Mouse (Mus musculus): ENCODE measurements around the gene Ybx2. TPM values are rescaled to one million over a fixed set of nuclear protein-coding genes. Genes with fewer than 3 reads are reported as not detected.

Gene Ybx2
- polyA plus RNA-seq, 1 experiment, result 55.2 TPM

- Histone ChIP-seq H3K4me1 (ENCODE audit: control insufficient read depth, insufficient read depth, low read length) (no peaks in the 10 kb centered on the region), H3K27me3 (ENCODE audit: control insufficient read depth, insufficient read depth, low read length, poor library complexity, severe bottlenecking) (no peaks in the 10 kb centered on the region), H3K27ac (ENCODE audit: insufficient read depth, low read length) (no peak overlapping the region), H3K36me3 (ENCODE audit: control insufficient read depth, insufficient read depth, low read length, poor library complexity, severe bottlenecking) (peaks cover 45% of the 10 kb centered on the region), H3K9ac (ENCODE audit: low read depth, poor library complexity, severe bottlenecking) (no peak overlapping the region), H3K4me3 (ENCODE audit: low read depth, low read length) (no peak overlapping the region), H3K9me3 (replicated peaks; ENCODE audit: control insufficient read depth, insufficient read depth, low read length, poor library complexity, severe bottlenecking) (no peaks in the 10 kb centered on the region)
- TF ChIP-seq POLR2A (IDR thresholded peaks at IDR 0.05; ENCODE audit: insufficient read depth, low read length) (no peak), EP300 (IDR thresholded peaks at IDR 0.05; ENCODE audit: insufficient read depth, low read depth, low read length) (no peak), CTCF (IDR thresholded peaks at IDR 0.05; ENCODE audit: low read depth, low read length) (no peak)
These were observed 40.7 kb downstream of the Ybx2 start for GRCm38 (mm10) chr11:69976271-69976670.

- Histone ChIP-seq H3K9me3 (replicated peaks; ENCODE audit: control insufficient read depth, insufficient read depth, low read length, poor library complexity, severe bottlenecking) (no peaks in the 10 kb centered on the region), H3K36me3 (ENCODE audit: control insufficient read depth, insufficient read depth, low read length, poor library complexity, severe bottlenecking) (peaks cover 23% of the 10 kb centered on the region), H3K27me3 (ENCODE audit: control insufficient read depth, insufficient read depth, low read length, poor library complexity, severe bottlenecking) (no peaks in the 10 kb centered on the region), H3K4me1 (ENCODE audit: control insufficient read depth, insufficient read depth, low read length) (no peaks in the 10 kb centered on the region), H3K27ac (ENCODE audit: insufficient read depth, low read length) (peak overlapping the region; percentile 27; the same call in 1 of the 2 replicates), H3K9ac (ENCODE audit: low read depth, poor library complexity, severe bottlenecking) (peak overlapping the region; percentile 92), H3K4me3 (ENCODE audit: low read depth, low read length) (peak overlapping the region; percentile 81)
- TF ChIP-seq POLR2A (IDR thresholded peaks at IDR 0.05; ENCODE audit: insufficient read depth, low read length) (no peak), CTCF (IDR thresholded peaks at IDR 0.05; ENCODE audit: low read depth, low read length) (no peak), EP300 (IDR thresholded peaks at IDR 0.05; ENCODE audit: insufficient read depth, low read depth, low read length) (no peak)
These were observed 44.2 kb downstream of the Ybx2 start for GRCm38 (mm10) chr11:69979827-69980195.

- no peaks in the 10 kb centered on the region for H3K27me3 ChIP-seq (ENCODE audit: control insufficient read depth, insufficient read depth, low read length, poor library complexity, severe bottlenecking)
- no peaks in the 10 kb centered on the region for H3K4me1 ChIP-seq (ENCODE audit: control insufficient read depth, insufficient read depth, low read length)
- H3K27ac ChIP-seq (ENCODE audit: insufficient read depth, low read length), result peak overlapping the region; percentile 78
- TF ChIP-seq EP300 (IDR thresholded peaks at IDR 0.05; ENCODE audit: insufficient read depth, low read depth, low read length) (no peak), POLR2A (IDR thresholded peaks at IDR 0.05; ENCODE audit: insufficient read depth, low read length) (peak; percentile 54)
- no peaks in the 10 kb centered on the region for H3K9me3 ChIP-seq (replicated peaks; ENCODE audit: control insufficient read depth, insufficient read depth, low read length, poor library complexity, severe bottlenecking)
- H3K9ac ChIP-seq (ENCODE audit: low read depth, poor library complexity, severe bottlenecking), result peak overlapping the region; percentile 92
- H3K4me3 ChIP-seq (ENCODE audit: low read depth, low read length), result peak overlapping the region; percentile 89
- H3K36me3 ChIP-seq (ENCODE audit: control insufficient read depth, insufficient read depth, low read length, poor library complexity, severe bottlenecking), result peaks cover 21% of the 10 kb centered on the region
These were observed 44.9 kb downstream of the Ybx2 start for GRCm38 (mm10) chr11:69980196-69981140.

GRCm38 (mm10) chr11:69981141-69981762 lies 45.7 kb downstream of the Ybx2 start, which contains the start of gene Ctdnep1:
TSS of gene Ctdnep1 (plus strand) at chr11:69981156.
- Histone ChIP-seq H3K4me1 (ENCODE audit: control insufficient read depth, insufficient read depth, low read length) (no peaks in the 10 kb centered on the region), H3K27me3 (ENCODE audit: control insufficient read depth, insufficient read depth, low read length, poor library complexity, severe bottlenecking) (no peaks in the 10 kb centered on the region), H3K9me3 (replicated peaks; ENCODE audit: control insufficient read depth, insufficient read depth, low read length, poor library complexity, severe bottlenecking) (no peaks in the 10 kb centered on the region), H3K4me3 (ENCODE audit: low read depth, low read length) (peak within 1 kb of the TSS; percentile 89), H3K36me3 (ENCODE audit: control insufficient read depth, insufficient read depth, low read length, poor library complexity, severe bottlenecking) (peaks cover 17% of the 10 kb centered on the region), H3K9ac (ENCODE audit: low read depth, poor library complexity, severe bottlenecking) (peak within 1 kb of the TSS; percentile 92), H3K27ac (ENCODE audit: insufficient read depth, low read length) (peak within 1 kb of the TSS; percentile 78)
- TF ChIP-seq CTCF (IDR thresholded peaks at IDR 0.05; ENCODE audit: low read depth, low read length) (no peak), EP300 (IDR thresholded peaks at IDR 0.05; ENCODE audit: insufficient read depth, low read depth, low read length) (no peak), POLR2A (IDR thresholded peaks at IDR 0.05; ENCODE audit: insufficient read depth, low read length) (no peak)

GRCm38 (mm10) chr11:69982225-69982624 lies 46.6 kb downstream of the Ybx2 start, which contains the start of gene Elp5:
TSS of gene Elp5 (minus strand) at chr11:69982517.
- Histone ChIP-seq H3K27me3 (ENCODE audit: control insufficient read depth, insufficient read depth, low read length, poor library complexity, severe bottlenecking) (no peaks in the 10 kb centered on the region), H3K27ac (ENCODE audit: insufficient read depth, low read length) (0 out of 2 replicates have a peak within 1 kb of the TSS, but pooled peaks have one; percentile 55), H3K4me1 (ENCODE audit: control insufficient read depth, insufficient read depth, low read length) (no peaks in the 10 kb centered on the region), H3K4me3 (ENCODE audit: low read depth, low read length) (peak within 1 kb of the TSS; percentile 89), H3K36me3 (ENCODE audit: control insufficient read depth, insufficient read depth, low read length, poor library complexity, severe bottlenecking) (peaks cover 16% of the 10 kb centered on the region), H3K9ac (ENCODE audit: low read depth, poor library complexity, severe bottlenecking) (peak within 1 kb of the TSS; percentile 92), H3K9me3 (replicated peaks; ENCODE audit: control insufficient read depth, insufficient read depth, low read length, poor library complexity, severe bottlenecking) (no peaks in the 10 kb centered on the region)
- no peak for TF ChIP-seq EP300 (IDR thresholded peaks at IDR 0.05; ENCODE audit: insufficient read depth, low read depth, low read length)
- no peak for TF ChIP-seq CTCF (IDR thresholded peaks at IDR 0.05; ENCODE audit: low read depth, low read length)
- no peak for TF ChIP-seq POLR2A (IDR thresholded peaks at IDR 0.05; ENCODE audit: insufficient read depth, low read length)

Data from ES-Bruce4 (cell line).